Mouse (Mus musculus) adrenal gland, adult 18-20 months (tissue): Measurements from ENCODE around the gene Acmsd. TPM values are rescaled to one million over a fixed set of nuclear protein-coding genes. Genes with fewer than 3 reads are reported as not detected.

ENCODE experiments used
- DNase-seq, 2 experiments: peaks; one replicate each; pipeline ENCODE4 v3.0.0; 2021 to 2022; ENCODE audit warnings: low spot score in 2 of 2
- total RNA-seq, 2 experiments: library from RNA; stranded (reverse); gene quantifications; 1 replicate in 1 of 2; 2 replicates in 1 of 2; pipeline ENCODE4 v1.2.3; 2021

Acmsd gene
- total RNA-seq, 2 experiments from 2014 or later, result 0.17 TPM; not detected in 1

DNA sequence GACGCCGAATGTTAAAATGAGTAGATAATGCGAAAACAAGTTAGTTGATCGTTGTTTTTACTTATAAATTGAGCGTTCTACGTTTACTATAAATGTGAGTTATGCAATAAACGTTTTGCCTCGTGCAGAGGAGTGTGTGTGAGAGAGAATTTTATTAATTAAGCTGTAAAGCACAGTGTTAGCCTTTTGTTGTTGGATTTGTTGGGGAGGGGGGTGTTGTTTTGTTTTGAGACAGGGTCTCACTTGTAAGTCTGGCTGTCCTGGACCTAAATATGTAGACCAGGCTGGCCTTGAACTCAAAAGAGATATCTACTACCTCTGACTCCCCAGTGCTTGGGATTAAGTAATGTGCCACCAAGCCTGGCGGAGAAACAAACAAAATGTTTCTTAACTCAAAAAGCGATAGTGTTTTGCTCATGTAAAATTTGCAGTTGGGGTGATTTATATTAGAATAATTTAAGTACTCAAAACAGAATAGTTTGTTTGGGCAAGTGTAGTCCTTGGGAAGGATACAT is 46.0 kb downstream of the Acmsd start:
- DNase-seq, result no peak

DNA sequence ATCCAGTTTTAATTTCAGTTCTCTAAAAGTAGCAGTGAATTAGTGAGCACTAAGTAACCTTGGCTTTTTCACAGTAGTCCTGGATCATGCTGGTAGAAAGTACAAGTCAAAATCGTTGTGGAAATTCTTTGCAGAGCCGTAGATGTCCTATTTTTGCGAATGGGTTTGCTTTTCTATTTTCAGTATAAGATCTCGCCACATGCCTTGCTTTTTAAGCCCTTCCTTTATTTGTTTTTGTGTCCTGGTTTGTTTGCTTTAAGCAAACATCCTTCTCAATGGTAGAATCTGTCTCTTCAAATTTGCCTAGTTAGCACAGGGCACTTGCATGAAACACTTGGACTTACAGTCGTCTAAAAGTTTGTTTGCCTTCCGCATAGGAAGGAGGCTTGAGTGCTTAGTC is 47.0 kb downstream of the Acmsd start:
- no peak for DNase-seq

DNA sequence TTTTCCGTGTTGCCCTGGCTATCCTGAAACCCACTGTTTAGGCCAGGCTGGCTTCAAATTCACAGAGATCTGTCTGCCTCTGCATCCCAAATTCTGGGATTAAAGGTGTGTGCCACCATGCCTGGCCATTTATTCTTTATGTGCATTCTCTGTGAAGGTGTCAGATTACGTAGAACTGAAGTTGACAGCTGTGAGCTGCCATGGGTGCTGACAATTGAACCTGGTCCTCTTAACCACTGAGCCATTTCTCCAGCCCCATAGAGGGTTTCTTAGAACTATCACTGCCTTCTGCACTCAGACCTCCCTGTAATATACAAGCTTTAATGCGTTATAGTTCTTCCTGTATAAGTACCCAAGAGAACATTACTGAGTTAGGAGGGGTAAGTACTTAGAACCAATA is 49.4 kb downstream of the Acmsd start:
- DNase-seq, result no peak

DNA sequence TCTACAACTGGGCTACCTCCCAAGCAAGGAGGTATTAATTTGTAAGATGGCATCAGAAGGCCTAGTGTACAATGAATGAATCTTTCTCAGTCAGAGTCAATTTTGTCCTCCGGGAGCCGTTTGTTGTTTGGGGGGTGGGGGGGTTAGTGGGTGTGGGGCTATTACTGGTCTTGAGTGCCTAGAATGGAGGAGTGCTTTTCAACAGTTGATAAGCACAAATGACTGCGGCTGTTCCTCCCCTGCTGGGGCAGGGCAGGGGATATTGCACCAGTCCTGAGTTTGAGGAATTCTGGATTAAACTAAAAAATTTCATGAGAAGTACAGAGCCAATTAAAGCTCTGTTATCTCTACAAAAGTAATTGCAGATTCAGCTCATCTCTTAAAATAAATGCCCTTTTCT is 50.9 kb downstream of the Acmsd start:
- no peak for DNase-seq

DNA sequence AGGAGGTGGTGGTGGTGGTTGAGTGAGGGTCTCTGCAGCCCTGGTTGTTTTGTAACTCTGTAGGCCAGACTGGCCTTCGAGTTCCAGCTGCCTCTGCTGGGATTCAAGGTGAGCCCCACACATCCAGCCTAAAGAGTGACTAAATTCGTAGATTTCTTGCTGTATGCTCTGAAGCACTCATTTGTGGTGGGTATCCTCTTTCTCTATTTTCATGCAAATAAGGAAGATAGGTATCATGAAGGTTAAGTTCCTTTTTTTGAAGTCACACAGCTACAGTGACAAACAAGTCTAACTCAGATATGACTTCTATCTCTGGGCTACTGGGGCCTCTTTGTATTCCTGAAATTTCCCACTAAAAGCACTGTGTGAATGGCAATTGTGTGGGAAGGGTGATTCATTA is 51.6 kb downstream of the Acmsd start:
- no peak for DNase-seq

DNA sequence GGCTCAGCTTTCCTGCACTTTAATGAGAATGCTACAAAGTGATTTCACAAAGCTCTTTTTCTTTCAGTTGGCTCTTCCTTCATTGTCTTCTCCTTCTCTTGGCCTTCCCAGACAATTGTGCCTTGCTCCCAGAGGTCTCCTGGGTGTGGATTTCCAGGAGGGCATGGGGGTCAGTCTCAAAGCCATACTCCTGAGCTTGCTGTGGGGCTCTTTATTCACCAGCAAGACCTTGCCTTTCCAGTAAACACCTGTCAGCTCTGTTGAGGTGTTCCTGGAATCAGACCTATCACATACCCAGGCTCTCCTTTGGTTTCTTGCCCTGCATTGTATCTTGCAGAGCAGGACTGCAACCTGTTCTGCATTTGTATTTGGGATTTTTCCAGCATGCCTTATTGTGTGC is 54.6 kb downstream of the Acmsd start:
- no peak for DNase-seq

DNA sequence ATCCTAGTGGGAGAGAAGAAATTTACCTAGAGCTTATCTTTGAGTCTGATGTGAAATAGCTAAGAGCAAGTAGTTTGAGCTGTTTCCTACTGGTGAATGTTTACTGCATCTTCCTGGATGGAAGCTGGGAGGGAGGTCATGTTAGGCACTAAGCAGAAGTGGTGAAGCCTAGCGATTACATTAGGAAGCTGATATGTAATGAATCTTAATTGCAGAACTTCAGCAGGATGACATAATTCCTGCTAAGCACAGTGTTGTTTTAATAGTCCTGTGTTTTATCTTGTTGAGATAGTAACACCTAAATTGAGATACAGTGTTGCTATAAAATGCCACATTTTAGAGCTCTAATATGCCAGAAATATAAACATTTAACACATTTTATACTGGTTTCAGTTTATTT is 56.7 kb downstream of the Acmsd start:
- no peak for DNase-seq

DNA sequence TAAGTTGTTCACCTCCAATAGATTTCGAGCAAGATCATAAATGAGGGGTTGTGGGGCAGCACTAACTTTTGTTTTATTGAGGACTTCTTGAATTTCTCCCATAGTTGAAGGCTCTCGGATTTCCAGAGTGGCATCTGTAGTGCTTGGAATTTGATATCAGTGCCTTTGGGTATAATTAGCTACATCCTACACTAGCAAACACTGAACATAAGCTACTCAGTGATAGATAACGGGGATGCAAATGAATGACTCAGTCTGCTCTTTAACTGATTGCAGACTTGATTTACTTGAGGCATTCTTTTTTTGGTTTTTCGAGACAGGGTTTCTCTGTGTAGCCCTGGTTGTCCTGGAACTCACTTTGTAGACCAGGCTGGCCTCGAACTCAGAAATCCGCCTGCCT is 59.7 kb downstream of the Acmsd start:
- DNase-seq, result no peak

DNA sequence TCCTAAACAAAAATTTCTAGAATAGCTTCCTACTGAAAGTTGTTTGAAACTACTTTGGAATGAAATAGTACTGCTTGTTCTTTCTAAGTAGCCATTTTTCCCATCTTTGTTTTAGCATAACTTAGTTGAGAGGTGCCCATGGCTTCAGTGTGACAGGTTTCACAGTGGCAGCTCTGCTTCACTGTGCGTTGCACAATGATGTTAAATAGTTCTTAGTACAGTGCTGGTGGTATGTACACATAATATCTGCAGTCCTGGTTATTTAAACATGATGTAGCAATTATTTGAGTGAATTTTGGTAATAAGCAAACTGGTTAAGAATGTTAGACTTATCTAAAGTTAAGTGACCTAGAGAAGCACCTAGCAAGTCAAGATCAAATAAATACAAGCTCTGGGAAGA is 64.2 kb downstream of the Acmsd start:
- DNase-seq, result no peak

DNA sequence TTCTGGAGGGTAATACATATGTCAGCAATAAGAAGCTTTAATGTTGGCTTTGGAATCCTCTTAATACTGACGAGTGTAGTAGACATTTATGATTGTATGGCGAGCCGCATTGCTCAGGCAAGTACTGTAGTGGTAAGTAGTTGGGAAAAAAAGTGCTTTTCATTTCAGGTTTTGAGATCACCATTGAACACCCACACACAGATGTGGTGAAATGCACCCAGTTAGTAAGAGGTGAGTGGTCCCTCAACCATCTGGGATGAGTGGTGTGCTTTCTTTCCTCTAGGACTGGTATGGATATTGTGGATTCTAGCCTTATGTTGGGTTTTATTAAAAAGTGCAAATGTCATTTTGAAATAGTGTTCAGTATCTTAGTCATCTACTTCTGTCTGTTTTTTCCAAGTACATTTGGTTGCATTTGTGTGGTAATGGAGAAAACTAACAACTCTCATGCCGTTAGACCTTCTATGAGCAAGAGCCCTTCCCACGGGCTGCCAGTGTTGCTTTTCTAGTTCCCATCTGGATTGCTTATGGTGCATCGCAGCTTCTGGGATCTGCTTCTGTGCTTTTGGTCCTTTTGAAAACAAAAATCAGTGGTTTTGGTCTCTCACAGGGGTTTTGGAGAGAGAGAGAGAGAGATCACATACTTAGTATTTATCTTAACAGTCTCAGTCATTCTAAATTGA is 66.0 kb downstream of the Acmsd start:
- no peak for DNase-seq

DNA sequence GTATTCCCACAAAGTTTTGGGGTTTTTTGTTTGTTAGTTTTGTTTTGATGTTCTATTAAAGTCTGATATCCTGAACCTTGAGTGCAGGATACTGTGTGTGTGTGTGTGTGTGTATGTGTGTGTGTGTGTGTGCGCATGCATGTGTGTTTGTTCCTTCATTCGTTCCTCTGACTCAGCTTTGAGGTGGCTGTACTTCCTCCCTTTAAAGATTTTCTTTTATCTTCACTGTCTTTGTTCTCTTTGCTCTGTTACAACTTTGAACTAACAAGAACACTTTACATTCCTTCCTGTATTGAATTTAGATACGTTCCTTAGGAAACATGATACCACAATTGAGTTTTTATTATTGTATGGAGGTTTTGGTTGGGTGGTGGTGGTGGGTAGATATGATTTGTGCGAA is 67.1 kb downstream of the Acmsd start:
- no peak for DNase-seq

DNA sequence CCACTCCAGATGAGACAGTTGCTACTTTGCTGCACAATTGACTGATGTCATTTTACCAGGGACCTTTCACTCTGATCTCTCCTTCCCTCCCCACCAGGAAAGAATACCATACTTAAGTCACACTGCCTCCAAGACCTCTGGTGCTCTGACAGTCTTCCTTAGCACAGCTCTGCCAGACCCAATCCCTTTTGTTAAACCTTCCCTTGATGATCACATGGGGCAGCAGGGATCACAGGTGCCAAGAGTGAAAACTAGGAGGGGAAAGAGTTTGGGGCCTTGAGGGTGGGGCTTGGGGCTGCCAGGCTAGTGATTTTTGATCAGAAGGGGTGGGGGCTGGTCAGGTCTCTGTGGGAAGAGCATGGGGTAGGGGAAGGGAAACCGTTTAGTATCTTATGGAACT is 67.5 kb downstream of the Acmsd start:
- no peak for DNase-seq

DNA sequence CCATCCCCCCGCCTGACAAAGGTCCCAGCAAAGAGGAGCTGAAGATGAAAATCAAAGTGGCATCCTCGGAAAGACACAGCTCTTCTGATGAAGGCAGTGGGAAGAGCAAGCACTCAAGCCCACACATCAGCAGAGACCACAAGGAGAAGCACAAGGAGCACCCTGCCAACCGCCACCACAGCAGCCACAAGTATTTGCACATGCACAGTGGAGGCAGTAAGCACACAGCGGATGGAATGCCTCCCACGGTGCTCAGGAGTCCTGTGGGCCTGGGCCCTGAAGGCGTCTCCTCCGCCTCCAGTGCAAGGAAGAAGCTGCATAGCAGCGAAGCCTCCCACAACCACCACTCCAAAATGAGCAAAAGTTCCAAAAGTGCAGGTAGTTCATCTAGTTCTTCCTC is 73.7 kb downstream of the Acmsd start:
- no peak for DNase-seq

DNA sequence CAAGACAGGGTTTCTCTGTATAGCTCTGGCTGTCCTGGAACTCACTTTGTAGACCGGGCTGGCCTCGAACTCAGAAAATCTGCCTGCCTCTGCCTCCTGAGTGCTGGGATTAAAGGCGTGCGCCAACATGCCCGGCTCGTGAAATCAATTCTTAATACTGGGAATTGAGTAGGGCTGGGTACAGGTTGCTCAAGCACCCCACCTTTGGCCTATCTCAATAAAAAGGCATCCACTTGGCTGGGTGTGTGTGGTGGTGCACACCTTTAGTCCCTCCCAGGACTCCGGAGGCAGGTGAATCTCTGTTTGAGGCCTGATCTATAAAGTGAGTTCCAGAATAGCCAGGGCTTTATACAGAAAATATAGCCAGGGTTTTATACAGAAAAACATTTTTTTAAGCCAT is 79.5 kb downstream of the Acmsd start:
- DNase-seq, result no peak

DNA sequence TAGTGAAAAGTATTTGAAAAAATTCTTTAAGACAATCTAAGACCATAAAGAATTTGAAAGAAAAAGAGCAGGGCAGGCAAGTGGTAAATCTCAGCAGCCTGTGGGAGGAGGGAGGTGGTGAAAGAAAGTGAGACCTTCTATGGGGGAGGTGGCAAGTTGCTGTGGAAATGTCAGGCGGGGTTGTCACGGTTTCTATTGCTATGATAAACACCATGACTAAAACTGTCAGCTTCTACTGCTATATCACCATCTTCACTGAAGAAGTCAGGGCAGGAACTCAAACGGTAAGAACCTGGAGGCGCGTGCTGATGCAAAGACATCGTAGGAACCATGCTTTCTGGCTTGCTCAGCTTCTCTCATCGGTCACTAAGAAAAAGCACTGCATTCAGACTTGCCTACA is 83.7 kb downstream of the Acmsd start:
- DNase-seq, result no peak

DNA sequence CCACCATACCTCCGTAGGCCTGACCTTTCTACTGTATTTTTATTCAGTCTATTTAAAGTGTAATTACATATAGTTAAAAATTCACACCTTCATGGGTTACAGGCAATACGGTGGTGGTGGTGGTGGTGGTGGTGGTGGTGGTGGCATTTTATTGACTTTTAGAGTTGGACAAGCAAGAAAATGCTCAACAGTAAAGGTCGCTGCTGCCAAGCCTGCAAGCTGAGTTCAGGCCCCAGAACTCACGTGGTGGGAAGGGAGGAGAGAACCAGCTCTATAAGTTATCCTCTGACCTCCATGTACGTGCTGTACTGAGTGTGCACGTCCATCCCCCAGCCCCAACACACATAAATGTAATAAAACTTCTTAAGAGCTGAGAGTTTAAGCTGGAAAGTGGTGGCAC is 87.2 kb downstream of the Acmsd start:
- DNase-seq, result no peak

Other genes starting within 250 kb of the Acmsd start
- gene Tmem163, start 49.9 kb upstream of the Acmsd start, total RNA-seq, result under 1 TPM in 1 of 2 experiments, not detected in 1; 0.90 TPM
- 10 to 100 TPM; 40.2 to 51.3 TPM for gene Ccnt2, start 44.8 kb downstream of the Acmsd start, total RNA-seq
- under 1 TPM; 0.13 TPM for gene Map3k19, start 125.6 kb downstream of the Acmsd start, total RNA-seq
- gene Rab3gap1, start 139.4 kb downstream of the Acmsd start, total RNA-seq, result 10 to 100 TPM; 46.5 to 51.4 TPM